Mouse (Mus musculus) CD4-positive naive resting alpha-beta T cell, adult 76 days (primary cell): Measurements from ENCODE around the gene Aebp2. TPM values are rescaled to one million over a fixed set of nuclear protein-coding genes. Genes with fewer than 3 reads are reported as not detected.

Experiments used
- total RNA-seq: library from RNA; stranded (reverse); gene quantifications from one replicate; pipeline ENCODE4 v1.2.4, GENCODE M21; 2023

The Aebp2 gene
- total RNA-seq: 169 TPM

DNA sequence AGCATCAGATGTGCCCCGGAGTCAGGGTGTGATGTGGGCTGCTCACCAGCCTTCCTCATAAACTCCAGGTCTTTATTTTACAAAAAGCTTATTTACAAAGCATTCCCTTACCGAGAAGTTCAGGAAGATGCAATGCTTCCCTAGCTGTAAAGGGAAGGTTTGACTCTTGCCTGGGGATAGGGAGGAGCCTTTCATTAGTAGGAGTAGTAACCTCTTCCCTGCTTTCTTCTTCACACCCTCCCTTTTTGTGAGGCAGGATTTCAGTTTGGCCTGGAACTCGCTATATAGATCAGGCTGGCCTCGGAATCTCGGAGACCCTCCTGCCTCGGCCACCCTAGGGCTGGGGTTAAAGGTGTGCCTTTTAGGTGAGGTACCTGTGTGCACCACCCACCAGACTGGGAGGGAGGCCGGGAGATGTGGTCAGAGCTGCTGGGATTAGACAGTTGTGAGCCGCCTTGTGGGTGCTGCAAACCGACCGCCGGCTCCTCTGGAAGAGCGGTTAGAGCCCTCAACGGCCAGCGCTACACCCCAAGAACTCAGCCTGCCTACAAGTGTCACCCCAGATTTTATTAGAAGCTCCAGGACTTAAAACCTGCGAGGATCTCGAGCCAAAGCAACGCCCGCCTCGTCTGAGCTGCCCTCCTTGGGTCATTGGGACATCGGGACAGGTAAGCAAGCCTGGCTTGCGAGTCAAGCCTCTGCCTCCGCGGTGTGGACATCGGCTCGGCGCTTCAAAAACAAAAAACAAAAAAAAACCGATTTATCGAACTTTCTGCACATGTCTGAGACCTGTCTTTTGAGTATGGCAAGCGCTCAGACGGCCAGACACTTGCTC, at the start of gene Aebp2:
TSS of gene Aebp2 (plus strand) at position 273 of the 835 bp plus-strand sequence.

Other genes with a start within 250 kb of the Aebp2 start
- gene Plekha5, start 198.6 kb upstream of the Aebp2 start, total RNA-seq: 60.3 TPM
- gene Gm11077, start 106.6 kb downstream of the Aebp2 start, total RNA-seq: not detected